Mouse (Mus musculus): ENCODE results near the gene Kdm2a. TPM values are rescaled to one million over a fixed set of nuclear protein-coding genes. Genes with fewer than 3 reads are reported as not detected.
A peak's percentile ranks its signal among the peaks of the same experiment; 100 is the strongest.

The Kdm2a gene
- 98.9 and 115 TPM in 2 replicates for polyA plus RNA-seq (2012; rRNA removed)

DNA sequence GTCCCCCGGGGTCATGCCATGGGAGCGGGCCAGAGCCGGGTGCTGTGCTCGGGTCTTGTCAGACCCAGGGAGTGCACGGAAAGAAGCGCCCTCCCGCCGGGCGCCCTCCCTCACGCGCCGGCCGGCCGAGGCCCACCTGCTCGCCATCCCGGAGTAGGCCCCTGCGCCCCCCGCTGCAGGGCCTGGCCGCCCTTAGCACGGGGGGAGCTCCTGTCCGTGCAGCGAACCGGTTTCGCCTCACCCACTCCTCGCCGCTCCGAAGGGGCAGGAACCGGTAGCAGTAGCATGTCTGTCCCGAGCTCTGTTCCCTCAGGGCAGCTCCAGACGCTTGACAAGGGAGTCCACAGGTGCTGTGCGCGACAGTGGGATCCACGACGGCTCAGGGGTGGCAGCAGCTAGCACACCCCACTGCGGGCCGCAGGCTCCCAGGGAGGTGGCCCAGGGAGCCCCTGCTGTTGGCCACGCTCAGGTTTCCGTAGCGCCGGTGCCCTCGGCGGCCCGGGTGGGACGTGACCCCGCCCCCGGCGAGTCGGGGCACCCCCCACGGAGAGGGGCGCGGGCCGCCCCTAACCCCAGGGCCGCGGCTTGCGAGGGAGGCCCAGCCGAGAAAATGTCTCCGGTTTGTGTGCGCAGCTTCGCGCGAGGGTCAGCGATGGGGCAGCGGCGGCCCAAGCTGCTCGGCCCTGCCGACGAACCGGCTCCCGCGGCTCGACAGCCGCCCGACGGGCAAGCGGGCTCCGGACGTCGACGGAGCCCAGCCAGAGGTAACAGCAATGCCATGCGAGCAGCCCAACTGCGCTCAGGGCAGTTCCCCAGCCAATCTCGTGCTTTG, at the start of gene Kdm2a:
Gene Kdm2a (minus strand): TSS at position 488 of the 832 bp plus-strand sequence.
- TF ChIP-seq POLR2A (IDR thresholded peaks at IDR 0.05; ENCODE audit: low read depth, low read length) (no peak), CTCF (IDR thresholded peaks at IDR 0.05; ENCODE audit: extremely low read depth, insufficient read depth, insufficient read length, insufficient replicate concordance) (no peak)
- Histone ChIP-seq H3K4me1 (ENCODE audit: control insufficient read depth, insufficient read depth, insufficient read length) (peaks cover 8% of the 10 kb centered on the region), H3K27me3 (ENCODE audit: control insufficient read depth, insufficient read depth, low read length) (no peaks in the 10 kb centered on the region; the same call in 1 of the 2 replicates), H3K27ac (ENCODE audit: insufficient read depth, low read length) (peak within 1 kb of the TSS; percentile 52), H3K36me3 (ENCODE audit: control insufficient read depth, insufficient read depth, low read length) (peaks cover 2% of the 10 kb centered on the region; the same call in 1 of the 2 replicates), H3K4me3 (ENCODE audit: extremely low read depth, insufficient read depth, insufficient read length) (peak within 1 kb of the TSS; percentile 96)
- peak; percentile 14 to 34 for DNase-seq (ENCODE audit: low read depth in 1 of 2, low spot score in 2 of 2)
- 6% methylated on average over 79 of the region's 82 CpGs for WGBS

DNA sequence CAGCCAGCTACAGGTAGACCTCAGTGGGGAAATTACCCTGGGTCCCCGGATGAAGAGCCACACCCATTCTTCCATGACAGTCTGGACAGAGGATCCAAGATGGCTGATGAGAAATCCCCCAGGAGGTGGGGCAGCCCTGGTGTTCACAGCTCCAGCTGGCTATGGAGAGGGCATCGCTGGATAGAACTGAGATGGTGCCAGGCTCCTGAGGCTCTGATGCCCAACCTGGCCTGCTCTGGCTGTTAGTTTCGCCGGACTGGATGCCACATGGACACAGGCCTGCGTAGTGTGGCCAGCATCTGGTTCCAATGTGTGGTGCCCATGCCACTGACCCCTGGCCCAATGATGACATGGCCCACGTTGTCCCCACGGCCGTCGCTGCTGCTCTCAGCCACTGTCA, 49.4 kb upstream of the Kdm2a start:
- WGBS, result 93% methylated on average over 9 of the region's 9 CpGs
- no peak for DNase-seq (ENCODE audit: low read depth in 1 of 2, low spot score in 2 of 2)
- H3K4me3 ChIP-seq (ENCODE audit: extremely low read depth, insufficient read depth, insufficient read length), result no peak overlapping the region
- TF ChIP-seq CTCF (IDR thresholded peaks at IDR 0.05; ENCODE audit: extremely low read depth, insufficient read depth, insufficient read length, insufficient replicate concordance) (no peak), POLR2A (IDR thresholded peaks at IDR 0.05; ENCODE audit: low read depth, low read length) (no peak)
- no peaks in the 10 kb centered on the region for H3K36me3 ChIP-seq (ENCODE audit: control insufficient read depth, insufficient read depth, low read length)
- H3K27me3 ChIP-seq (ENCODE audit: control insufficient read depth, insufficient read depth, low read length), result no peaks in the 10 kb centered on the region
- H3K27ac ChIP-seq (ENCODE audit: insufficient read depth, low read length), result no peak overlapping the region
- H3K4me1 ChIP-seq (ENCODE audit: control insufficient read depth, insufficient read depth, insufficient read length), result no peaks in the 10 kb centered on the region

DNA sequence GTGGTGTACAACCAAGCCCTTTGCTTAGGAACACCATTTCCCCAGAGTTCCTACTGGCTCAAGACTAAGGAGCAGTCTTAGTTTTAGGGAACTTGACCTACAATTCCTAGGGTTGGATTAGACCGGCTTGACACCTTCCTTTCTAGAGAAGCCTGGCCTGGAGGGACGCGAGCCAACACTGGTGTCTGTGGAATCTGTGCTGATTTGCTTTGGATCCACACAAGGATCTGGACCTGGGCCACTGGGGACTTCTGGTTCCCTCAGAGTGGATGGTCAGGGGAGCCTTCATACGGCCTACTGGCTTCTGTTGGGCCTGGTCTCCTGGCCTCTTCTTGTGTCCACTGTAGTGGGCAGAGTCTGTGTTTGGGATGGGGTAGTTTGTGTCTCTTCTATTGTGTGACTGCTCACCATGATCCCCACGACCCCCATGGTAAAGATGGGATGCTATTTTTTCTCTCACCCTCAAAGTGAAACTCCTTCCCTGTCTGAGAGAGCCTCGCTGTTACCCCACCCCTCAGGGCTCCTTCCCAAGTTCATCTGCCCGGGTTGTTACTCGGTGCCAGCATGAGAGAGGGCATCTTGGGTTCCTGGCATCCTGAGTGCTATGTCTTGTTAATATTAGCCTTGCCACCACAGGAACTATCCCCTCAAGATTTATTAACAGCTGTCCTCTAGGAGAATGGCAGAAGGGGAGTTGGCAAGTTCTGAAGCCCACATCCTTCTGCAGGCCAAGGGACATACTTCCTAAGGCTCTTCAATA, 48.8 kb upstream of the Kdm2a start:
- Histone ChIP-seq H3K4me1 (ENCODE audit: control insufficient read depth, insufficient read depth, insufficient read length) (no peaks in the 10 kb centered on the region), H3K4me3 (ENCODE audit: extremely low read depth, insufficient read depth, insufficient read length) (no peak overlapping the region), H3K36me3 (ENCODE audit: control insufficient read depth, insufficient read depth, low read length) (no peaks in the 10 kb centered on the region), H3K27ac (ENCODE audit: insufficient read depth, low read length) (no peak overlapping the region), H3K27me3 (ENCODE audit: control insufficient read depth, insufficient read depth, low read length) (no peaks in the 10 kb centered on the region)
- DNase-seq (ENCODE audit: low read depth in 1 of 2, low spot score in 2 of 2), result no peak
- no peak for TF ChIP-seq POLR2A (IDR thresholded peaks at IDR 0.05; ENCODE audit: low read depth, low read length)
- no peak for TF ChIP-seq CTCF (IDR thresholded peaks at IDR 0.05; ENCODE audit: extremely low read depth, insufficient read depth, insufficient read length, insufficient replicate concordance)
- WGBS, result 84% methylated on average over 8 of the region's 8 CpGs

DNA sequence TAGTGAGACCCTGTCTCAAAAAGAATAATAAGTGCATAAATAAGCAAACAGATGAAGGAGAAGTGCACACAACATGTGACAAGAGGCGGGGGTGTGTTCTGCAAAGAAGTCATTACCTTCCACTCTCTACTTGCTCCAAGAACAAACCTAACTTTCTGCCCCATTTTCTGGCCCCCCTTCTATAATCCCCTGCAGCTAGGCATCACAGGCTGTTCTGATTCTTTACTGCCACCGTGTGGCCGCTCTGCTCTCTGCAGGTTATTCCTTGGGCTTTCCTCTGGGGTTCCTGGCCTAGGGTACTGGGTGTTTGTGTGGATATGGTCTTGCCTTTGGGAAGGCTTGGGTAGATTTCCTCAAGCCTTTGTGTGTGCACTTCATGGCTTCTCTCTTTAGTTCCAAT, 44.3 kb upstream of the Kdm2a start:
- Histone ChIP-seq H3K27me3 (ENCODE audit: control insufficient read depth, insufficient read depth, low read length) (peaks cover 13% of the 10 kb centered on the region), H3K27ac (ENCODE audit: insufficient read depth, low read length) (no peak overlapping the region), H3K36me3 (ENCODE audit: control insufficient read depth, insufficient read depth, low read length) (no peaks in the 10 kb centered on the region), H3K4me1 (ENCODE audit: control insufficient read depth, insufficient read depth, insufficient read length) (peaks cover 4% of the 10 kb centered on the region), H3K4me3 (ENCODE audit: extremely low read depth, insufficient read depth, insufficient read length) (no peak overlapping the region)
- TF ChIP-seq POLR2A (IDR thresholded peaks at IDR 0.05; ENCODE audit: low read depth, low read length) (no peak), CTCF (IDR thresholded peaks at IDR 0.05; ENCODE audit: extremely low read depth, insufficient read depth, insufficient read length, insufficient replicate concordance) (peak; percentile 67; the same call in 1 of the 2 replicates)
- WGBS, result 17% methylated on average over 3 of the region's 3 CpGs
- DNase-seq (ENCODE audit: low read depth in 1 of 2, low spot score in 2 of 2), result peak in 1 of 2 experiments; percentile 51

DNA sequence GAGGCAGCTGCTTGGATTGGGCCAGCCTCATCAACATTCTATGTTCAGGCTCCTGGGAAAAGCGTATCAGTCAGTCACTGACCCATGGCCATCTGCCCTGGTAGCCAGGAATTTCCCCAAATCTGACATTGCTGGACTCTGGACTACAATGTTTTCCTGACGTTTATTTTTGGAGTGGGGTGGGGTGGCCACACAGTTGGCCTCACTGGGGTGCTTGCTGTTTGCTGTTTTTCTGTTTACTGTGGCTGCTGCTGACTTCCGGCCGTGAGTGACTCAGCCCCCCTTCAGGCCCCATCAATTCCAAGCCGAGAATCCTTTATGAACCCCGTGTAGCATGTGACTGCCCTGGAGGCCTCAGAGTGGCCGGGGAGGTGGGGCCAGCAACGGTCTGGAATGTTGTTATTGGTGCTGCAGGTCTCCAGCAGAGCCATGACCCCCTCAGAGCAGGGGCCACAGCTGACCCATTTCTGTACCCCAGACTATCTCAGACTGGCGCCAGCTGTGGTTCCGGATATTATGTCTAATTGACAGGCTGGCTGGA, 43.6 kb upstream of the Kdm2a start:
- TF ChIP-seq CTCF (IDR thresholded peaks at IDR 0.05; ENCODE audit: extremely low read depth, insufficient read depth, insufficient read length, insufficient replicate concordance) (no peak), POLR2A (IDR thresholded peaks at IDR 0.05; ENCODE audit: low read depth, low read length) (no peak)
- Histone ChIP-seq H3K36me3 (ENCODE audit: control insufficient read depth, insufficient read depth, low read length) (no peaks in the 10 kb centered on the region), H3K4me3 (ENCODE audit: extremely low read depth, insufficient read depth, insufficient read length) (no peak overlapping the region), H3K27me3 (ENCODE audit: control insufficient read depth, insufficient read depth, low read length) (peaks cover 13% of the 10 kb centered on the region), H3K4me1 (ENCODE audit: control insufficient read depth, insufficient read depth, insufficient read length) (peaks cover 4% of the 10 kb centered on the region), H3K27ac (ENCODE audit: insufficient read depth, low read length) (peak overlapping the region; percentile 6; the same call in 1 of the 2 replicates)
- no peak for DNase-seq (ENCODE audit: low read depth in 1 of 2, low spot score in 2 of 2)
- WGBS, result 55% methylated on average over 10 of the region's 10 CpGs

DNA sequence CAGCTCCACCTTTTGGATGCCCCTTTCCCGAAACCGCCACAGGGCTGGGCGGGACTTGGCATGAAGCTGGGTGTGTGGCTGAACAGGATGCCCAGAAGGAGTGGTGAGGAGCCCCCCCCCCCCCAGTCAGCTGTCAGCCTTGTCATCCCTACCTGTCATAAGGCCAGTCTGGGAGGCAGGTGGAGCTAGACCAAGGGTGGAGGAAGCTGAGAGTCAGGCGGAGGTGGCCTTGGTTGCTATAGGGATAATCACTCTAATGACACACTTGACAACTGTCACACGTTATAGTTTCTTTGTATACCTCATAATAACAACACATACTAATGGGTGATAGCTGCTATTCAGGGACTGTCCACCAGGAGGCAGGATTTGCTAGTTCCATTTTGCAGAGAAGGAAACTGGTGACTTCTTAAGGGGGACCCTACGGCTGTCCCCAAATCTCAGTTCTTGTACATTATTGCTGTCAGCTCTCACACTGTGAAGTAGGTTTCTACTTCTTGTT, 43.1 kb upstream of the Kdm2a start:
- Histone ChIP-seq H3K36me3 (ENCODE audit: control insufficient read depth, insufficient read depth, low read length) (no peaks in the 10 kb centered on the region), H3K4me3 (ENCODE audit: extremely low read depth, insufficient read depth, insufficient read length) (no peak overlapping the region), H3K4me1 (ENCODE audit: control insufficient read depth, insufficient read depth, insufficient read length) (peaks cover 4% of the 10 kb centered on the region), H3K27me3 (ENCODE audit: control insufficient read depth, insufficient read depth, low read length) (peaks cover 13% of the 10 kb centered on the region), H3K27ac (ENCODE audit: insufficient read depth, low read length) (no peak overlapping the region)
- WGBS, result 26% methylated on average over 6 of the region's 6 CpGs
- DNase-seq (ENCODE audit: low read depth in 1 of 2, low spot score in 2 of 2), result peak; percentile 48 to 51
- TF ChIP-seq CTCF (IDR thresholded peaks at IDR 0.05; ENCODE audit: extremely low read depth, insufficient read depth, insufficient read length, insufficient replicate concordance) (no peak), POLR2A (IDR thresholded peaks at IDR 0.05; ENCODE audit: low read depth, low read length) (no peak)

Data from spleen, adult 2 months (tissue).